Mouse (Mus musculus): ENCODE measurements around the gene Rgma. TPM values are rescaled to one million over a fixed set of nuclear protein-coding genes. Genes with fewer than 3 reads are reported as not detected.

The Rgma gene
- polyA plus RNA-seq, 1 experiment from 2014 or later = 52.5 TPM

DNA sequence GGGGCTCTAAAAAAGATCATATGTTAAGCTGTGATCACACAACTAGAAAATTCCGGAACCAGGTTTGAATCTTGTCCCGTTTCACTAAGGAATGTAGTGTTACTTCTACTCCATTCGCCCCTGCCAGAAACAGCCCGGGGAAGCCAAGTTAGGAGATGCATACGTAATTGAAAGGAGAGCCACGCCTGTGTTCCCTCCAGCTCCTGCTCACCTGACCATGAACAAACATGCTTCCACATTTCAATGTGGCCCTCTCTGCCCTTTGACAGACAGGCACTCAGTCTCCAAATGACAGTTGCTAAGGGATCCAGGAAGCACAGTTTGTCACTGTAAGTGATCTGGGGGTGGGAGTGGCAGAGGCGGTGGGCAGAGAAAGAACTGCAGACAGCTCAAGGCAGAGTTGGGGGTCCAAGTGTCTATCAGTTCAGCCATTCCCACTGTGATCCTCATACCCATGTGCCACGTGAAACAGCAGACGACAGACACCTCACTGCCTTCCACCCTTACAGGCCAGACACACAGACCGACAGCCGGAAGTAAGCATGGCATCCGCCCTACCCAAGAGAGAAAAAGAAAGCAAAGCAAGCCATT, 41.8 kb upstream of the Rgma start:
- DNase-seq (ENCODE audit: low spot score) = no peak
- Histone ChIP-seq H3K27ac (ENCODE audit: low read depth, low read length) (no peak overlapping the region), H3K4me1 (replicated peaks; ENCODE audit: control insufficient read depth, insufficient read depth, low read length) (0 out of 2 replicates have a peak, but pooled peaks cover 7% of the 10 kb centered on the region), H3K9ac (ENCODE audit: low read depth, low read length) (no peak overlapping the region), H3K9me3 (ENCODE audit: control insufficient read depth, low read length) (no peaks in the 10 kb centered on the region), H3K4me2 (replicated peaks; ENCODE audit: low read depth, low read length) (no peak overlapping the region), H3K4me3 (ENCODE audit: low read depth, low read length) (no peak overlapping the region), H3K27me3 (ENCODE audit: control insufficient read depth, insufficient read depth, low read length) (no peaks in the 10 kb centered on the region), H3K36me3 (ENCODE audit: control insufficient read depth, insufficient read depth, low read length) (no peaks in the 10 kb centered on the region)
- WGBS = 56% methylated on average over 12 of the region's 12 CpGs
- peak; percentile 42; the same call in 1 of the 2 replicates for ATAC-seq (ENCODE audit: low FRiP score)

DNA sequence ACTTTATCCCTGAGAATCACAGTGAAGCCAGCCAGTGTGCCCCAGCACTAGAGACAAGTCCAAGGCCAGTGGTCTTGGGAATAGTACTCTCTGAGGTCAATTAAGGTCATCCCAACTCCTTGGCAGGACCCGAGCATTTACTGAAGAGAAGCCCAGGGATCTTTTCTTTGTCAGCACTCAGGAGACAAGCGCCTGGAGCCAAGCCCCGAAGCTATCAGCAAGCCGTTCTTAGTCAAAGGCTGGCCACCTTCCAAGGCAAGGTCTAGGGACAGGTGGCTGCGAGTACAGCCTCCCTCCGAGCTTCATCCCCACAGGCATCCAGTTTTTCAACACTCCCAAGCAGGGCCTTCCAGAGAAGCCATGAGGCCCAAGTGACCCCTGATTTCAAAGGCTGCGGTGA, 40.4 kb upstream of the Rgma start:
- H3K36me3 ChIP-seq (ENCODE audit: control insufficient read depth, insufficient read depth, low read length) = no peaks in the 10 kb centered on the region
- no peak overlapping the region for H3K9ac ChIP-seq (ENCODE audit: low read depth, low read length)
- WGBS = 69% methylated on average over 7 of the region's 7 CpGs
- no peaks in the 10 kb centered on the region for H3K9me3 ChIP-seq (ENCODE audit: control insufficient read depth, low read length)
- no peak overlapping the region for H3K4me2 ChIP-seq (replicated peaks; ENCODE audit: low read depth, low read length)
- DNase-seq (ENCODE audit: low spot score) (no peak), ATAC-seq (ENCODE audit: low FRiP score) (no peak)
- 0 out of 2 replicates have a peak, but pooled peaks cover 7% of the 10 kb centered on the region for H3K4me1 ChIP-seq (replicated peaks; ENCODE audit: control insufficient read depth, insufficient read depth, low read length)
- H3K27me3 ChIP-seq (ENCODE audit: control insufficient read depth, insufficient read depth, low read length) = no peaks in the 10 kb centered on the region
- no peak overlapping the region for H3K4me3 ChIP-seq (ENCODE audit: low read depth, low read length)
- no peak overlapping the region for H3K27ac ChIP-seq (ENCODE audit: low read depth, low read length)

- Histone ChIP-seq H3K27me3 (ENCODE audit: control insufficient read depth, insufficient read depth, low read length) (no peaks in the 10 kb centered on the region), H3K9me3 (ENCODE audit: control insufficient read depth, low read length) (no peaks in the 10 kb centered on the region), H3K4me2 (replicated peaks; ENCODE audit: low read depth, low read length) (no peak overlapping the region), H3K4me1 (replicated peaks; ENCODE audit: control insufficient read depth, insufficient read depth, low read length) (0 out of 2 replicates have a peak, but pooled peaks cover 7% of the 10 kb centered on the region), H3K36me3 (ENCODE audit: control insufficient read depth, insufficient read depth, low read length) (no peaks in the 10 kb centered on the region), H3K27ac (ENCODE audit: low read depth, low read length) (no peak overlapping the region), H3K4me3 (ENCODE audit: low read depth, low read length) (no peak overlapping the region), H3K9ac (ENCODE audit: low read depth, low read length) (no peak overlapping the region)
- DNase-seq (ENCODE audit: low spot score) (peak; percentile 39), ATAC-seq (ENCODE audit: low FRiP score) (peak; percentile 75)
- 41% methylated on average over 7 of the region's 7 CpGs for WGBS
Measured at GRCm38 (mm10) chr7:73336380-73336779, 38.9 kb upstream of the Rgma start.

- H3K9ac ChIP-seq (ENCODE audit: low read depth, low read length) = no peak overlapping the region
- DNase-seq (ENCODE audit: low spot score) = no peak
- H3K36me3 ChIP-seq (ENCODE audit: control insufficient read depth, insufficient read depth, low read length) = no peaks in the 10 kb centered on the region
- 0 out of 2 replicates have a peak, but pooled peaks cover 3% of the 10 kb centered on the region for H3K4me1 ChIP-seq (replicated peaks; ENCODE audit: control insufficient read depth, insufficient read depth, low read length)
- ATAC-seq (ENCODE audit: low FRiP score) = no peak
- H3K27ac ChIP-seq (ENCODE audit: low read depth, low read length) = no peak overlapping the region
- H3K27me3 ChIP-seq (ENCODE audit: control insufficient read depth, insufficient read depth, low read length) = no peaks in the 10 kb centered on the region
- H3K9me3 ChIP-seq (ENCODE audit: control insufficient read depth, low read length) = no peaks in the 10 kb centered on the region
- no peak overlapping the region for H3K4me2 ChIP-seq (replicated peaks; ENCODE audit: low read depth, low read length)
- 94% methylated on average over 5 of the region's 5 CpGs for WGBS
- H3K4me3 ChIP-seq (ENCODE audit: low read depth, low read length) = no peak overlapping the region
Measured at GRCm38 (mm10) chr7:73338353-73338752, 37.0 kb upstream of the Rgma start.

DNA sequence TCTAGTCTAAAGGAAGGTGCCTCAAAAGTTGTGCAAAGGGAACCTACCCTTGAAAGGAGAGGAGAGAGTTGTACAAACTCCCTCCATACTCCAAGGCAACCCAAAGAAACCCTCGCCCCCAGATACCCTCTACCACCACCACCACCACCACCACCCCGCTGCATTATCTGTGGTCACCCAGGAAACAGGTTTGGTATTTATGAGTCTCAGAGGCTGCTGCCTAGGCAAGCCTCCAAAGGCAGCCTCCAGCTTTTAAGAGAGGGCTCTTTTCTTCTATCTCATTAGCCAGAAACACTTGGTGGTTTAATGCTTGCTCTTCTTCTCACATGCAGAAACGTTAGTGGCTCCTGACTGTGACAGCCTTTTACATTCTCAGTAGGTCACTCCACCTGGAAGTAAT, 31.5 kb upstream of the Rgma start:
- Histone ChIP-seq H3K27ac (ENCODE audit: low read depth, low read length) (no peak overlapping the region), H3K9me3 (ENCODE audit: control insufficient read depth, low read length) (no peaks in the 10 kb centered on the region), H3K36me3 (ENCODE audit: control insufficient read depth, insufficient read depth, low read length) (no peaks in the 10 kb centered on the region), H3K4me1 (replicated peaks; ENCODE audit: control insufficient read depth, insufficient read depth, low read length) (peaks cover 2% of the 10 kb centered on the region; the same call in 1 of the 2 replicates), H3K4me2 (replicated peaks; ENCODE audit: low read depth, low read length) (no peak overlapping the region), H3K9ac (ENCODE audit: low read depth, low read length) (no peak overlapping the region), H3K27me3 (ENCODE audit: control insufficient read depth, insufficient read depth, low read length) (no peaks in the 10 kb centered on the region), H3K4me3 (ENCODE audit: low read depth, low read length) (no peak overlapping the region)
- DNase-seq (ENCODE audit: low spot score) = no peak
- 12% methylated on average over 3 of the region's 3 CpGs for WGBS
- no peak for ATAC-seq (ENCODE audit: low FRiP score)

DNA sequence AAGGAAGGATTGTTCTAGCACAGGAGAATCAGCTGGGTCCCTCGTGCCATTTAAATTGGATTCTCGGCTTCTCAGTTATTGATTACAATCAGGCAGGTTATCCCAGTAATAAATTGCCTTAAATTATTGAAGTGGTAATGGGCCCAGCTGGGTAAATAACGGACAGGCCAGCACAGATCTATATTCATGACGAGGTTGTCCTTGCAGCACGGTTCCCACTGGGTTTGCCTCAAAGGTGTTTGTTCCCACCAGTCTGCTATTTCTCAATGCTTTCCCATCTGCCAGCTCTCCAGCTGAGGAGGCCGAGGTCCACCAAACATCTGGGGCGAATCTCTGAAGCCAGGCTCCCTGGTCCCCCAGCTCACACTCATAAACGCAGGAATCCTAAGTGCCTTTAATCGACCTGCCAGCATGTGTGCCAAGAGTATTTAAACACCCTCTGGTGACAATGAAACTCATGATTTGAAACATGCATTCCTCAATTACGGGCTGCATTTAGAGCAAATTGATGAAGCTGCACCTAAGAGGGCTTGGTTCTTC, 26.7 kb upstream of the Rgma start:
- Histone ChIP-seq H3K4me1 (replicated peaks; ENCODE audit: control insufficient read depth, insufficient read depth, low read length) (peaks cover 2% of the 10 kb centered on the region), H3K9me3 (ENCODE audit: control insufficient read depth, low read length) (no peaks in the 10 kb centered on the region), H3K4me3 (ENCODE audit: low read depth, low read length) (no peak overlapping the region), H3K36me3 (ENCODE audit: control insufficient read depth, insufficient read depth, low read length) (no peaks in the 10 kb centered on the region), H3K9ac (ENCODE audit: low read depth, low read length) (no peak overlapping the region), H3K27me3 (ENCODE audit: control insufficient read depth, insufficient read depth, low read length) (no peaks in the 10 kb centered on the region), H3K27ac (ENCODE audit: low read depth, low read length) (no peak overlapping the region), H3K4me2 (replicated peaks; ENCODE audit: low read depth, low read length) (no peak overlapping the region)
- whole genome bisulfite sequencing = 46% methylated on average over 10 of the region's 10 CpGs
- no peak for DNase-seq (ENCODE audit: low spot score)
- no peak for ATAC-seq (ENCODE audit: low FRiP score)

DNA sequence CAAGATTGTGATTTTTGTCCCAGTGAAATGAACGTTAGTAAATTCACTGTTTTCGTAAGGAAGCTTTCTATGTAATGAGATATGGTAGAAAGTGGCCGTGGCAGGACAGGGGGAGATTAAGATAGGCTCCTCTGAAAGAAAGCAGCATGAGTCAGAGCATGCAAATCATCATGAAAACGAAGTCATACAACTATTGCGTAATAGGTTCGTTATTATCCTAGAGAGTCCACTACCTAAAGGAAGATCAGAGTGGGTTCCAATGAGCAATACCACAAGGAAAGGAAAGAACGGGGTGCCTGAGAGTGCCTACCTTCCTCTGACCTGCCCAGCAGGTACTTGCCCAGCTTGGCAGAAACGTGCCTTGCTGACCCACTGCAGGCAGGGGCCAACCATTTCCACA, 26.2 kb upstream of the Rgma start:
- no peaks in the 10 kb centered on the region for H3K36me3 ChIP-seq (ENCODE audit: control insufficient read depth, insufficient read depth, low read length)
- no peak for ATAC-seq (ENCODE audit: low FRiP score)
- H3K4me3 ChIP-seq (ENCODE audit: low read depth, low read length) = no peak overlapping the region
- no peak overlapping the region for H3K9ac ChIP-seq (ENCODE audit: low read depth, low read length)
- WGBS = 72% methylated on average over 8 of the region's 8 CpGs
- no peaks in the 10 kb centered on the region for H3K9me3 ChIP-seq (ENCODE audit: control insufficient read depth, low read length)
- no peaks in the 10 kb centered on the region for H3K27me3 ChIP-seq (ENCODE audit: control insufficient read depth, insufficient read depth, low read length)
- no peak overlapping the region for H3K27ac ChIP-seq (ENCODE audit: low read depth, low read length)
- DNase-seq (ENCODE audit: low spot score) = no peak
- no peak overlapping the region for H3K4me2 ChIP-seq (replicated peaks; ENCODE audit: low read depth, low read length)
- H3K4me1 ChIP-seq (replicated peaks; ENCODE audit: control insufficient read depth, insufficient read depth, low read length) = no peaks in the 10 kb centered on the region; the same call in 1 of the 2 replicates

- Histone ChIP-seq H3K9ac (ENCODE audit: low read depth, low read length) (no peak overlapping the region), H3K36me3 (ENCODE audit: control insufficient read depth, insufficient read depth, low read length) (no peaks in the 10 kb centered on the region), H3K4me3 (ENCODE audit: low read depth, low read length) (no peak overlapping the region), H3K4me2 (replicated peaks; ENCODE audit: low read depth, low read length) (no peak overlapping the region), H3K27me3 (ENCODE audit: control insufficient read depth, insufficient read depth, low read length) (no peaks in the 10 kb centered on the region), H3K4me1 (replicated peaks; ENCODE audit: control insufficient read depth, insufficient read depth, low read length) (no peaks in the 10 kb centered on the region; the same call in 1 of the 2 replicates), H3K27ac (ENCODE audit: low read depth, low read length) (no peak overlapping the region), H3K9me3 (ENCODE audit: control insufficient read depth, low read length) (no peaks in the 10 kb centered on the region)
- WGBS = 87% methylated on average over 9 of the region's 9 CpGs
- ATAC-seq (ENCODE audit: low FRiP score) (no peak), DNase-seq (ENCODE audit: low spot score) (no peak)
Measured at GRCm38 (mm10) chr7:73355229-73355628, 20.1 kb upstream of the Rgma start.

- 95% methylated on average over 5 of the region's 5 CpGs for WGBS
- no peak overlapping the region for H3K27ac ChIP-seq (ENCODE audit: low read depth, low read length)
- no peak for DNase-seq (ENCODE audit: low spot score)
Measured at GRCm38 (mm10) chr7:73356901-73357300, 18.4 kb upstream of the Rgma start.

More at GRCm38 (mm10) chr7:73356901-73357300, 18.4 kb upstream of the Rgma start:
- H3K9me3 ChIP-seq (ENCODE audit: control insufficient read depth, low read length) = no peaks in the 10 kb centered on the region
- H3K4me2 ChIP-seq (replicated peaks; ENCODE audit: low read depth, low read length) = no peak overlapping the region
- no peak for ATAC-seq (ENCODE audit: low FRiP score)
- no peak overlapping the region for H3K4me3 ChIP-seq (ENCODE audit: low read depth, low read length)
- H3K36me3 ChIP-seq (ENCODE audit: control insufficient read depth, insufficient read depth, low read length) = no peaks in the 10 kb centered on the region
- no peaks in the 10 kb centered on the region for H3K4me1 ChIP-seq (replicated peaks; ENCODE audit: control insufficient read depth, insufficient read depth, low read length)
- no peaks in the 10 kb centered on the region for H3K27me3 ChIP-seq (ENCODE audit: control insufficient read depth, insufficient read depth, low read length)
- H3K9ac ChIP-seq (ENCODE audit: low read depth, low read length) = no peak overlapping the region
